Mouse (Mus musculus) forebrain, embryonic 11.5 days (tissue): ENCODE results near the gene Pdik1l. TPM values are rescaled to one million over a fixed set of nuclear protein-coding genes. Genes with fewer than 3 reads are reported as not detected.

Experiments used
- ATAC-seq: fragments of 200-750 bp; cut with Nextera tagmentation; replicated peaks from 2 replicates; pipeline ENCODE4 v1.8.0; 2017; ENCODE audit warnings: moderate TSS enrichment; ENCODE audit not compliant: low FRiP score
- DNase-seq: peaks from one replicate; pipeline ENCODE4 v3.0.0-alpha.2; 2017; ENCODE audit warnings: low spot score
- H3K27ac ChIP-seq: fragments of 300-500 bp; sonication (generic); 2 replicates; pipeline ENCODE4 v1.5.1; 2014; ENCODE audit warnings: low read depth, low read length
- H3K27me3 ChIP-seq: fragments of 300-500 bp; sonication (generic); 2 replicates; pipeline ENCODE4 v1.6.1; 2014; ENCODE audit warnings: mild to moderate bottlenecking, low read length, mixed read lengths; ENCODE audit not compliant: control insufficient read depth, insufficient read depth
- H3K36me3 ChIP-seq: fragments of 300-500 bp; sonication (generic); 2 replicates; pipeline ENCODE4 v1.6.1; 2014; ENCODE audit warnings: mild to moderate bottlenecking, low read length, moderate library complexity, mixed read lengths; ENCODE audit not compliant: control insufficient read depth, insufficient read depth
- H3K4me1 ChIP-seq: fragments of 300-500 bp; sonication (generic); replicated peaks from 2 replicates; pipeline ENCODE4 v1.6.1; 2014; ENCODE audit warnings: low read length, mixed read lengths; ENCODE audit not compliant: control insufficient read depth, insufficient read depth
- H3K4me2 ChIP-seq: fragments of 300-500 bp; sonication (generic); 2 replicates; pipeline ENCODE4 v1.6.1; 2014; ENCODE audit warnings: low read depth, mild to moderate bottlenecking, low read length, moderate library complexity, mixed read lengths; ENCODE audit not compliant: severe bottlenecking
- H3K4me3 ChIP-seq: fragments of 300-500 bp; sonication (generic); 2 replicates; pipeline ENCODE4 v1.5.1; 2014; ENCODE audit warnings: low read depth, low read length
- H3K9ac ChIP-seq: fragments of 300-500 bp; sonication (generic); 2 replicates; pipeline ENCODE4 v1.6.1; 2014; ENCODE audit warnings: low read length
- H3K9me3 ChIP-seq: fragments of 300-500 bp; sonication (generic); 2 replicates; pipeline ENCODE4 v1.6.1; 2016; ENCODE audit warnings: low read length, mixed read lengths; ENCODE audit not compliant: control insufficient read depth
- WGBS: fragments of 180-500 bp; shearing (Covaris S2); extraction: QIAGEN DNeasy Blood & Tissue Kit; methylation state at CpG from one replicate; pipeline ENCODE4 v1.1.7; 2014; 5-methylcytosine and 5-hydroxymethylcytosine counted together
- polyA plus RNA-seq: library from polyadenylated mRNA; unstranded; fragments of >200 nt; fragmentation: Nextera tagmentation; extraction: Ambion mirVana; gene quantifications from 2 replicates; pipeline ENCODE4 v1.2.1, GENCODE M21; 2014

Gene Pdik1l
- polyA plus RNA-seq: 26.7 and 31.2 TPM in 2 replicates

DNA sequence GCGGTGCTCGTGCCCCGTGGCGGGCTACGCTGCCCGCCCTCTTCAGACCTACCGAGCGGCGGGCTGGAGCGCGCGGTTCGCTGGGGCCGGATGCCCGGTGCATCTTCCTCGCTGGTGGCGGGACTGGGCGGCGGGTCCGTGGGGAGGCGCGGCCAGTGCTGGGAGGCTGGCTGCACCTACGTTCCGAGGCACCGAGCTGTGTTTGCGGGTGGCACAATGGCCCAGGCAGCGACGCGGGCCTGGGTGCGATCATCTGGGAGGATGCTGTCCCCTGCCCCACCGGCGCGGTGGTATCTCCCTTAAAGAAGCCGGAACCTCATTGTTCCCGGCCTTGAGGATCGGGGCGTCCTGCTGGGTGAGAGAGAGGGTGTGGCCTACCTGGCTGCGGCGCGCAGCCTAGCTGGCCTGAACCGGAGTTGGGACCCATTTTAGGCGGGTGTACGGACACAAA is at the start of gene Pdik1l:
Pdik1l (minus strand) TSS at position 321 of the 451 bp plus-strand sequence.
- H3K9me3 ChIP-seq: no peaks in the 10 kb centered on the region
- WGBS: 0% methylated on average over 43 of the region's 43 CpGs
- peak within 1 kb of the TSS; percentile 99 for H3K9ac ChIP-seq
- no peaks in the 10 kb centered on the region for H3K27me3 ChIP-seq
- peak within 1 kb of the TSS; percentile 91 for H3K4me2 ChIP-seq
- ATAC-seq (peak; percentile 77), DNase-seq (peak; percentile 91)
- H3K27ac ChIP-seq: peak within 1 kb of the TSS; percentile 100
- H3K4me3 ChIP-seq: peak within 1 kb of the TSS; percentile 98
- peaks cover 3% of the 10 kb centered on the region; the same call in 1 of the 2 replicates for H3K4me1 ChIP-seq
- no peaks in the 10 kb centered on the region; the same call in 1 of the 2 replicates for H3K36me3 ChIP-seq

- 67% methylated on average over 5 of the region's 5 CpGs for WGBS
- Histone ChIP-seq H3K9me3 (no peaks in the 10 kb centered on the region), H3K9ac (no peak overlapping the region), H3K36me3 (no peaks in the 10 kb centered on the region), H3K27ac (no peak overlapping the region), H3K4me1 (no peaks in the 10 kb centered on the region), H3K4me3 (no peak overlapping the region), H3K27me3 (no peaks in the 10 kb centered on the region), H3K4me2 (no peak overlapping the region)
- ATAC-seq: no peak
- DNase-seq: no peak
Observed at GRCm38 (mm10) chr4:134330281-134330680, 42.6 kb upstream of the Pdik1l start.

DNA sequence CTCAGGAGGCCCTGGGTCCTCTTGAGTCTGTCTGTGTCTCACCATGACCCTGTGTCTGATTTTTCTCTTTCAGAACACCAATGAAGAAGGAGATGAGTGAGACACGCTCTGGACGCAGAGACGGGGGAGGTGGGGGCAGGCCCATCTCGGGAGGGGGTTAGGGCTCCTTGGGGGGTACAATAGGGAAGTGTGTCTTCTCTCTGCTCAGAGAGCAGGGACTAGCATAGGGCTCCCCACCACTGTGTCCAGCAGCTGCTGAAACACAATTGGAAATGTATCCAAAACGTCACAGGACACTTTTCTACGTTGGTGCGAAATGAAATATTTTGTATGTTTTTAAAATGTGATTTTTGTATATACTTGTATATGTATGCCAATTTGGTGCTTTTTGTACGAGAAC is 41.1 kb upstream of the Pdik1l start:
- no peak overlapping the region for H3K4me3 ChIP-seq
- H3K27me3 ChIP-seq: no peaks in the 10 kb centered on the region
- DNase-seq (no peak), ATAC-seq (no peak)
- no peaks in the 10 kb centered on the region for H3K9me3 ChIP-seq
- no peak overlapping the region for H3K27ac ChIP-seq
- H3K36me3 ChIP-seq: no peaks in the 10 kb centered on the region
- no peaks in the 10 kb centered on the region for H3K4me1 ChIP-seq
- 90% methylated on average over 8 of the region's 8 CpGs for WGBS
- no peak overlapping the region for H3K4me2 ChIP-seq
- no peak overlapping the region for H3K9ac ChIP-seq

- ATAC-seq: no peak
- H3K4me1 ChIP-seq: no peaks in the 10 kb centered on the region
- no peak for DNase-seq
- no peaks in the 10 kb centered on the region for H3K27me3 ChIP-seq
- H3K4me2 ChIP-seq: no peak overlapping the region
- 62% methylated on average over 8 of the region's 8 CpGs for WGBS
- no peak overlapping the region for H3K4me3 ChIP-seq
- no peaks in the 10 kb centered on the region for H3K9me3 ChIP-seq
- no peak overlapping the region for H3K9ac ChIP-seq
- no peaks in the 10 kb centered on the region for H3K36me3 ChIP-seq
- no peak overlapping the region for H3K27ac ChIP-seq
Observed at GRCm38 (mm10) chr4:134328151-134328550, 40.5 kb upstream of the Pdik1l start.

DNA sequence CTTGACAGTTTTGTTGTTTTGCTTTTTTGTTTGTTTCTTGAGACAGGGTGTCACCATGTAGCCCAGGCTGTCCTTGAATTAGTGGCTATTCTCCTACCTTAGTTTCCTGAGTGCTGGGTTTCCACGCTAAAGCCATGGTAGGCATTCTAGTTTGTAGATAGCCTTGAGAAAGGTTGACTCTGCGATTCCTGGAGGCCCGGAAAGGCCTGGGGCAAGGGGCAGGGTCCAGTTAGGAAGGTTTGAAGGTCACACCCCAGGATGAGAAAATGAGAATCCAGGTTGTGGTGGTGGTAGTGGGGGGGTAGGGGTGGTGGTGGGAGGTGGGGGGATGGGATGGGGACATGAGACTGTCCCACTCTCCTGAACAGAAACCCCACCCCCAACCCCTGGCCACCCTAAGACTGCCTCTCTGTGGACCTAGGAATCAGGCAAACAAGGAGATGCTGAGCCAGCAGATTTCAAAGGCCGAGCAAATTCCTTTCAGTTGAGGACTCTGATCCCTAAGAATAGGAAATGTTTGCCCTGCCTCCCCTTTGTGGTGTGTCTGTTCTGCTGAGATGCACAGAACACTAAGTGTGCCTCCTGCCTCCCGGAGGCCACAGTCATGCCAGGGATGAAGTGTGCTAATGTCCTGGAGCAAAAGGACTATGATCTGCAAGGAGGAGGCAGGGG is 39.3 kb upstream of the Pdik1l start:
- Histone ChIP-seq H3K4me1 (no peaks in the 10 kb centered on the region), H3K9ac (no peak overlapping the region), H3K9me3 (no peaks in the 10 kb centered on the region), H3K36me3 (no peaks in the 10 kb centered on the region), H3K4me2 (no peak overlapping the region), H3K27me3 (no peaks in the 10 kb centered on the region), H3K4me3 (no peak overlapping the region), H3K27ac (no peak overlapping the region)
- no peak for ATAC-seq
- 64% methylated on average over 5 of the region's 5 CpGs for WGBS
- no peak for DNase-seq

- no peaks in the 10 kb centered on the region for H3K9me3 ChIP-seq
- H3K36me3 ChIP-seq: no peaks in the 10 kb centered on the region
- no peak overlapping the region for H3K4me2 ChIP-seq
- no peak overlapping the region for H3K9ac ChIP-seq
- DNase-seq: no peak
- H3K27me3 ChIP-seq: no peaks in the 10 kb centered on the region
- 90% methylated on average over 5 of the region's 5 CpGs for WGBS
- no peak for ATAC-seq
- H3K4me1 ChIP-seq: no peaks in the 10 kb centered on the region
- no peak overlapping the region for H3K4me3 ChIP-seq
- no peak overlapping the region for H3K27ac ChIP-seq
Observed at GRCm38 (mm10) chr4:134324655-134325054, 37.0 kb upstream of the Pdik1l start.

- no peak for DNase-seq
- Histone ChIP-seq H3K36me3 (no peaks in the 10 kb centered on the region), H3K9ac (no peak overlapping the region), H3K27ac (no peak overlapping the region), H3K4me1 (no peaks in the 10 kb centered on the region), H3K9me3 (no peaks in the 10 kb centered on the region), H3K4me3 (no peak overlapping the region), H3K27me3 (no peaks in the 10 kb centered on the region), H3K4me2 (no peak overlapping the region)
- WGBS: 60% methylated on average over 3 of the region's 3 CpGs
- no peak for ATAC-seq
Observed at GRCm38 (mm10) chr4:134321524-134321923, 33.8 kb upstream of the Pdik1l start.

DNA sequence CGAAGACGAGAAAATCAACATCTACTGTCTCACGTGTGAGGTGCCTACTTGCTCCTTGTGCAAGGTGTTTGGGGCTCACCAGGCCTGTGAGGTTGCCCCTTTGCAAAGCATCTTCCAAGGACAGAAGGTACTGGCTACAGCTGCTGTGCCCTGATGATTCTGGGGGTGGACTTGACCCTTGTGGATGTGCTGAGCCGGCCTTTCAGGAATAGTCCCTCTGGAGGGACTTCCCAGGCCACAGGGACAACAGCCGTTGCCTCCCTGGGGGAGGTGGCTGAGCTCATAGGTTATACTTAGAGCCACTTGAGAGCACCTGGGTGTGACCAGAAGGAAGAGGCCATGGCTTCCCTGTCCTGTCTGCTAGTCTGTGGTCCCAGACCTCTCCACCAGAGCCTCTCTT is 32.0 kb upstream of the Pdik1l start:
- DNase-seq (no peak), ATAC-seq (no peak)
- Histone ChIP-seq H3K27ac (no peak overlapping the region), H3K4me3 (no peak overlapping the region), H3K4me1 (no peaks in the 10 kb centered on the region), H3K4me2 (no peak overlapping the region), H3K9me3 (no peaks in the 10 kb centered on the region), H3K27me3 (no peaks in the 10 kb centered on the region), H3K9ac (no peak overlapping the region), H3K36me3 (no peaks in the 10 kb centered on the region)
- WGBS: 74% methylated on average over 5 of the region's 5 CpGs

GRCm38 (mm10) chr4:134319074-134319473 is 31.4 kb upstream of the Pdik1l start:
- H3K9ac ChIP-seq: no peak overlapping the region
- no peak overlapping the region for H3K4me2 ChIP-seq
- ATAC-seq (no peak), DNase-seq (no peak)
- no peaks in the 10 kb centered on the region for H3K27me3 ChIP-seq
- H3K4me3 ChIP-seq: no peak overlapping the region
- H3K36me3 ChIP-seq: no peaks in the 10 kb centered on the region
- H3K27ac ChIP-seq: no peak overlapping the region
- no peaks in the 10 kb centered on the region for H3K4me1 ChIP-seq
- WGBS: 88% methylated on average over 5 of the region's 5 CpGs
- no peaks in the 10 kb centered on the region for H3K9me3 ChIP-seq
